Mouse (Mus musculus): ENCODE results near the gene Lin7c.

- no peak for TF ChIP-seq POLR2A (IDR thresholded peaks at IDR 0.05; ENCODE audit: low read depth, low read length)
- no peak for TF ChIP-seq CTCF (IDR thresholded peaks at IDR 0.05; ENCODE audit: extremely low read depth, insufficient read depth, insufficient read length, insufficient replicate concordance)
Measured at GRCm38 (mm10) chr2:109933151-109933550, 42.5 kb downstream of the Lin7c start.
